ENCODE assay signal across 14 mouse cellular contexts in the genomic region with DNA sequence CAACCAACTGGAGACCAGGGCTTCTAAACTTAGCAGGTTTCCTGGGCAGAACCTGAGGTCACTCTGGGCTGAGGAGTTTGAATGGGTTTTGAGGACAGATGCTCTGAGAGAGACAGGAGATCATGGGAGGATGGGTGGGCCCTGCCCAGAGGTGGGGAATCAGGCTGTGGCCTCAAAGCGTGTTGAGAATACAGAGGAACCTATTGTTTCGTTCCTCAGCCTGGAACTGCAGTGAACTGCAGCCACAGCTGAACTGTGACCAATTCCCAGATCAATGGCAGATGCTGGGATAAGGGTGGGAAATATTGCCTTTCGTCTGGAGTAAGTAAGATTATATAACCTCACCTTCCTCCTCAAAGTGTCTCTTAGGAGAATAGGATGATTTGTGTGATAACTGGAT. TPM values are rescaled to one million over a fixed set of nuclear protein-coding genes. Genes with fewer than 3 reads are reported as not detected.
DNase-seq lines count a peak whose midpoint lies in the region; ATAC-seq and TF ChIP-seq lines count a peak whose summit lies in the region.
"Had no signal": no experiment of that assay in that cellular context is flagged by ENCODE, and none has a peak within 500 bp of the region (broad histone marks: within the 10 kb centered on the region; RNA-seq: fewer than 3 reads in every experiment).

No protein-coding gene starts in this region.

- no peaks in the 10 kb centered on the region for H3K27me3 ChIP-seq in heart, embryonic 10.5 days (ENCODE audit: insufficient read depth, poor library complexity, severe bottlenecking)
- no peaks in the 10 kb centered on the region for H3K27me3 ChIP-seq in lung, embryonic 16.5 days (ENCODE audit: control insufficient read depth, insufficient read depth, low read depth, low read length)
- no peaks in the 10 kb centered on the region for H3K27me3 ChIP-seq in heart, postnatal 0 days (ENCODE audit: control insufficient read depth, insufficient read depth, low read length)

- ATAC-seq in lung, embryonic 16.5 days (ENCODE audit: low read depth), result no peak
- ATAC-seq in heart, postnatal 0 days (ENCODE audit: insufficient read depth, low read depth), result no peak
- ATAC-seq: intestine, postnatal 0 days had no signal

- H3K9ac ChIP-seq in lung, embryonic 16.5 days (ENCODE audit: low read length), result no peak overlapping the region
- no peak overlapping the region for H3K9ac ChIP-seq in heart, postnatal 0 days (replicated peaks; ENCODE audit: low read depth, low read length)

- H3K36me3 ChIP-seq in heart, embryonic 10.5 days, result no peaks in the 10 kb centered on the region
- no peaks in the 10 kb centered on the region for H3K36me3 ChIP-seq in lung, embryonic 16.5 days (ENCODE audit: control insufficient read depth, insufficient read depth, low read length)
- no peaks in the 10 kb centered on the region for H3K36me3 ChIP-seq in heart, postnatal 0 days (replicated peaks; ENCODE audit: control insufficient read depth, insufficient read depth, low read length)

- DNase-seq in heart, embryonic 10.5 days (ENCODE audit: low spot score), result no peak
- no peak for DNase-seq in heart, postnatal 14 days
- DNase-seq in lung, postnatal 25 days (ENCODE audit: low spot score), result no peak
- DNase-seq in embryo, embryonic 10.5 days (ENCODE audit: low spot score), result peak; percentile 58
- no peak for DNase-seq in heart, postnatal 0 days (ENCODE audit: low spot score)
- no peak for DNase-seq in adrenal gland, postnatal 14 days
- no peak for DNase-seq in left cerebral cortex, postnatal 4 days
- DNase-seq: cerebellum, adult 9-11 months; liver; thymus, postnatal 25 days had no signal

- no peak for TF ChIP-seq CTCF in heart, postnatal 0 days (IDR thresholded peaks at IDR 0.05; ENCODE audit: low read depth)

- WGBS in heart, embryonic 10.5 days, result 20% methylated on average over 3 of the region's 3 CpGs
- WGBS in lung, embryonic 16.5 days, result 43% methylated on average over 3 of the region's 3 CpGs
- WGBS in heart, postnatal 0 days, result 43% methylated on average over 3 of the region's 3 CpGs

- peaks cover 58% of the 10 kb centered on the region for H3K4me1 ChIP-seq in heart, embryonic 10.5 days
- peaks cover 16% of the 10 kb centered on the region for H3K4me1 ChIP-seq in lung, embryonic 16.5 days (replicated peaks; ENCODE audit: control insufficient read depth, insufficient read depth, low read length)
- H3K4me1 ChIP-seq in heart, postnatal 0 days (ENCODE audit: control insufficient read depth, insufficient read depth), result peaks cover 47% of the 10 kb centered on the region

- TF ChIP-seq EP300 in heart, postnatal 0 days (IDR thresholded peaks at IDR 0.05; ENCODE audit: low read depth), result no peak

- peak overlapping the region; percentile 83 for H3K27ac ChIP-seq in heart, embryonic 10.5 days
- peak overlapping the region; percentile 55 for H3K27ac ChIP-seq in lung, embryonic 16.5 days (ENCODE audit: low read length)
- peak overlapping the region; percentile 87 for H3K27ac ChIP-seq in heart, postnatal 0 days (ENCODE audit: low read depth)
- H3K27ac ChIP-seq: macrophage had no signal

- no peak overlapping the region for H3K4me3 ChIP-seq in heart, embryonic 10.5 days
- no peak overlapping the region for H3K4me3 ChIP-seq in lung, embryonic 16.5 days (ENCODE audit: low read length)
- no peak overlapping the region for H3K4me3 ChIP-seq in heart, postnatal 0 days (ENCODE audit: low read depth, low read length)
- H3K4me3 ChIP-seq: erythroblast, embryonic 14.5 days had no signal

- H3K9me3 ChIP-seq in heart, embryonic 10.5 days, result no peaks in the 10 kb centered on the region
- no peaks in the 10 kb centered on the region for H3K9me3 ChIP-seq in lung, embryonic 16.5 days (ENCODE audit: control insufficient read depth, low read length)
- no peaks in the 10 kb centered on the region for H3K9me3 ChIP-seq in heart, postnatal 0 days (replicated peaks; ENCODE audit: control insufficient read depth, low read length)

- H3K4me2 ChIP-seq in lung, embryonic 16.5 days (ENCODE audit: low read depth, low read length), result no peak overlapping the region
- no peak overlapping the region for H3K4me2 ChIP-seq in heart, postnatal 0 days (ENCODE audit: low read depth, low read length)

- intact Hi-C loops in heart, postnatal 14 days (cut with DNase I), result no loop called here
- intact Hi-C loops in left cerebral cortex, postnatal 4 days (cut with DNase I), result no loop called here

RNA-seq across cellular contexts. Expression of a gene that starts 8.1 kb away (rescaled TPM):
- polyA plus RNA-seq in heart, embryonic 10.5 days (2016; fragmentation: Nextera tagmentation; extraction: Ambion mirVana), result 4.2 and 5.7 TPM in 2 replicates
- total RNA-seq in heart, postnatal 14 days (2021), result 10 to 100 TPM; 48.3 to 57.2 TPM
- polyA plus RNA-seq in lung, embryonic 16.5 days (2015; fragmentation: Nextera tagmentation; extraction: Ambion mirVana), result 4.4 and 5.5 TPM in 2 replicates
- total RNA-seq in heart, postnatal 0 days (2014; rRNA removed; ENCODE audit: low replicate concordance), result 20.2 and 23.8 TPM in 2 replicates
- polyA plus RNA-seq in heart, postnatal 0 days (2015; fragmentation: Nextera tagmentation; extraction: Ambion mirVana), result 7.5 and 11.2 TPM in 2 replicates
- 6.6 and 8.4 TPM in 2 replicates for total RNA-seq in adrenal gland, postnatal 14 days (2021)
- total RNA-seq in left cerebral cortex, postnatal 4 days (2021), result 1 to 10 TPM; 1.4 to 1.9 TPM

RNA-seq across cellular contexts. Expression of a gene that starts 37.2 kb away (rescaled TPM):
- 37.7 and 50.2 TPM in 2 replicates for polyA plus RNA-seq in heart, embryonic 10.5 days (2016; fragmentation: Nextera tagmentation; extraction: Ambion mirVana)
- total RNA-seq in heart, postnatal 14 days (2021), result 100 to 1,000 TPM; 161 to 165 TPM
- 23.1 and 31.7 TPM in 2 replicates for polyA plus RNA-seq in lung, embryonic 16.5 days (2015; fragmentation: Nextera tagmentation; extraction: Ambion mirVana)
- 213 and 278 TPM in 2 replicates for total RNA-seq in heart, postnatal 0 days (2014; rRNA removed; ENCODE audit: low replicate concordance)
- 50.1 and 51.9 TPM in 2 replicates for polyA plus RNA-seq in heart, postnatal 0 days (2015; fragmentation: Nextera tagmentation; extraction: Ambion mirVana)
- 151 and 187 TPM in 2 replicates for total RNA-seq in adrenal gland, postnatal 14 days (2021)
- total RNA-seq in left cerebral cortex, postnatal 4 days (2021), result 10 to 100 TPM; 76.4 to 80.1 TPM

RNA-seq across cellular contexts. Expression of a gene that starts 43.6 kb away (rescaled TPM):
- 76.8 and 109 TPM in 2 replicates for polyA plus RNA-seq in heart, embryonic 10.5 days (2016; fragmentation: Nextera tagmentation; extraction: Ambion mirVana)
- total RNA-seq in heart, postnatal 14 days (2021), result 10 to 100 TPM; 46.0 to 59.8 TPM
- 22.3 and 23.8 TPM in 2 replicates for polyA plus RNA-seq in lung, embryonic 16.5 days (2015; fragmentation: Nextera tagmentation; extraction: Ambion mirVana)
- total RNA-seq in heart, postnatal 0 days (2014; rRNA removed; ENCODE audit: low replicate concordance), result 22.9 and 63.8 TPM in 2 replicates
- 55.8 and 59.6 TPM in 2 replicates for polyA plus RNA-seq in heart, postnatal 0 days (2015; fragmentation: Nextera tagmentation; extraction: Ambion mirVana)
- 188 and 208 TPM in 2 replicates for total RNA-seq in adrenal gland, postnatal 14 days (2021)
- 10 to 100 TPM; 10.9 to 11.3 TPM for total RNA-seq in left cerebral cortex, postnatal 4 days (2021)
